Mouse (Mus musculus) c-Kit-positive CD71-positive TER-119-positive erythroid progenitor cells, embryonic 14.5 days (primary cell): Measurements from ENCODE around the gene Spindoc.

Experiments used
- DNase-seq: peaks from one replicate; pipeline ENCODE4 v3.0.0-alpha.2; 2013; ENCODE audit warnings: low spot score

Spindoc gene

DNA sequence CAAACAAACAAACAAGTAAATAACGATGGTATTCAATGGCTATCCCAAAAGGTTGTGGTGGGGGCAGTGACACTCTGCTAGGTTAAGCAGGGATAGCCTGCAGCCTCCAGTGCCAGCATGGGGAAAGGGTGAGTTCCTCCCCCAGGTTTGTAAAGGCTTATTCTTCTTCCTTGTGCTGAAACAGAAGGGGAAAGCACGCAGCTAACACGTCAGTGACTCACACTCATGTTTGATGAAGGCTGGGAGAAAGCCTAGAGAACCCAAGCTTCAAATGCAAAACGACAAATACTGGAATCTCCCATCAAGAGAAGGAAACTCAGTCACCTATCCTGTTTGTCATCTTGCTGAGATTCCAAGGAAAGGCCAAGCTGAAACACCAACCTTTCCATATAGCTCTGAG, 47.1 kb downstream of the Spindoc start:
- DNase-seq, result no peak

GRCm38 (mm10) chr19:7334049-7334448, 48.7 kb downstream of the Spindoc start:
- no peak for DNase-seq

- DNase-seq, result no peak
These were observed 61.4 kb downstream of the Spindoc start for GRCm38 (mm10) chr19:7321391-7321790.

- no peak for DNase-seq
These were observed 62.6 kb downstream of the Spindoc start for GRCm38 (mm10) chr19:7320181-7320580.

DNA sequence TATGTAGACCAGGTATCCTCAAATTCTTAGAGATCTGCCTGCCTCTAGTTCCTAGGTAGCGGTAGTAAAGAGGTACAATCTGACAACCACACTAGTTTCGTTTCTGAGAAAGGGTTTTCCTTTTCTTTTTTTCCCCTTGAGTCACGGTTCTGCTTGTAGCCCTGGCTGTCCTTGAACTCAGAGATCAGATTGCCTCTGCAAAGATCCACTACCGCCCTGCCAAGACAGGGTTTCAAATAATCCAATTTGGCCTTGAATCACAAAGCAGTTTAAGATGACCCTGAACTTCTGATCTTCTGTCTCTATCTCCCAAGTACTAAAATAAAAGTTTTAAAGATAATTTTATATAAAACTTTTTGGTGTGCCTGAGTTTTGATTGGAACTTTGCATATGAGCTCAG, 65.1 kb downstream of the Spindoc start:
- DNase-seq, result no peak

GRCm38 (mm10) chr19:7316822-7317221, 66.0 kb downstream of the Spindoc start:
- DNase-seq, result no peak

- DNase-seq, result no peak
These were observed 67.2 kb downstream of the Spindoc start for GRCm38 (mm10) chr19:7315587-7315984.

DNA sequence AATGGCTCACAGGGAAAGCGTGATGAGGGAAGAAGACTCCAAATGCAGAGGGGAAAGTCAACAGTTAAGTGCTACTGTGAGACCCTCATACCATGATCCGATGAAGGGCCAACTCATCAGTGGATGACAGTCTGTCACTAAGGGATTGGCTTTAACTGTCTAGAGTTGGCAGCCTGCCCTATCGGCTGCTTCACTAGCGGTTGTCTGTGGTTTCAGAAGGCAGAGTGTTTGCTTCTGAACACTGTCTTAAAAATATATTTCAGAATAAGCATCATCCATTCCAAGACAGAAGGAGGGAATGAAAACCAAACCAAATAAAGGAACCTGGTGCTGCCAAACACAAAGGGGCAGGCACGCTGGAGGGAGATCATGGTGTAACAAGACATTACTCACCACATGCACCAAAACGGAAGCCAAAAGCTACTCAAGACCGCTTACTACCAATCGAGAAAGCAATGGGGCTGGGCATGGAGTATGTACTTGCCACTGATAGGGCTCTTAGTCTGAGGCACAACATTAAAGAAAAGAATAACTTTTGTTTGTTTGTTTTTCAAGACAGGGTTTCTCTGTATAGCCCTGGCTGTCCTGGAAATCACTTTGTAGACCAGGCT, 67.7 kb downstream of the Spindoc start:
- DNase-seq, result no peak

DNA sequence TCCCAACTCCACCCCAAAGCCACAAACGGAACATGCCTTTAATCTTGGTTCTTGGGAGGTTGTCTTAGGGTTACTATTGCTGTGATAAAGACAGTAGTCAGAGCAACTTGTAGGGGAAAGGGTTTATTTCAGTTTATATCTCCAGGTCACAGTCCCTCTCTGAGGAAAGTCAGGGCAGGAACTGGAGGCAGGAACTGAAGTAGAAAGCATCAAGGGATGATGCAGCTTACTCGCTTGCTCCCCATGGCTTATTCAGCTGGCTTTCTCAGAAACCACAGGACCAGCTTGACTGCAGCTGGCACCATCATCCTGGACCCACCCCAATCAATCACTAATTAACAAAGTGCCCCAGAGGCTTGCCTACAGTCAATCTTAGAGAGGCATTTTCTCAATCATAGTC, 69.1 kb downstream of the Spindoc start:
- no peak for DNase-seq

- no peak for DNase-seq
These were observed 71.5 kb downstream of the Spindoc start for GRCm38 (mm10) chr19:7311306-7311705.

- DNase-seq, result peak; percentile 63
These were observed 72.1 kb downstream of the Spindoc start for GRCm38 (mm10) chr19:7310704-7311103.

DNA sequence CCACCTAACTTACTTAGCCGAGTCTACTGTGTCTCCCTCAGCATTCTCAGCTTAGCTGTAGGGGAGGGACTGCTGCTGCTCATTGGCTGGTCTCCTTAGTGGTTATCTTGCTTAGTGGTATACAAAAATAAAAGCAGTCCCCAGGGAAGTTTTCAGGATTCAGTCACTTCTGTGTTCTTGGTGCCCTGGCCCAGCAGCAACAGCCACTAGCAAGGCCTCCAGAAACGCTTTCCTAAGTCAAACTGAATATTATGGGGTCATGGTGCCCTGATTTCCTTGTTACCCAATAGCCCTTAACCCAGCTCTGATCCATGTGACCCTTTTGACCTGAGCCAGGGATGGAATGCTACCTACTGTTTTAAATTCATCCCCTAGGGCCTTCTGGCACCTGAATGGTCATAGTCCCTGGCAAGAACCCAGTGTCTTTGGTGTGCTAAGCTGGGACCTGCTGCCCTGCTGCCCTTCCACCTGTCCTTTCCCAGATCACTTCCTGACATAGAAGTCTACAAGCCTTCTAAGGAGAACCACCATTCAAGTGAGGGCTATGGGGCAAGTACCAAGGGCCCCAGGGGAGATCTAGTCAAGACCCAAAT, 73.0 kb downstream of the Spindoc start:
- DNase-seq, result no peak

- DNase-seq, result peak; percentile 53
These were observed 74.6 kb downstream of the Spindoc start for GRCm38 (mm10) chr19:7307995-7308770.

GRCm38 (mm10) chr19:7306968-7307367, 75.8 kb downstream of the Spindoc start:
- DNase-seq, result no peak

DNA sequence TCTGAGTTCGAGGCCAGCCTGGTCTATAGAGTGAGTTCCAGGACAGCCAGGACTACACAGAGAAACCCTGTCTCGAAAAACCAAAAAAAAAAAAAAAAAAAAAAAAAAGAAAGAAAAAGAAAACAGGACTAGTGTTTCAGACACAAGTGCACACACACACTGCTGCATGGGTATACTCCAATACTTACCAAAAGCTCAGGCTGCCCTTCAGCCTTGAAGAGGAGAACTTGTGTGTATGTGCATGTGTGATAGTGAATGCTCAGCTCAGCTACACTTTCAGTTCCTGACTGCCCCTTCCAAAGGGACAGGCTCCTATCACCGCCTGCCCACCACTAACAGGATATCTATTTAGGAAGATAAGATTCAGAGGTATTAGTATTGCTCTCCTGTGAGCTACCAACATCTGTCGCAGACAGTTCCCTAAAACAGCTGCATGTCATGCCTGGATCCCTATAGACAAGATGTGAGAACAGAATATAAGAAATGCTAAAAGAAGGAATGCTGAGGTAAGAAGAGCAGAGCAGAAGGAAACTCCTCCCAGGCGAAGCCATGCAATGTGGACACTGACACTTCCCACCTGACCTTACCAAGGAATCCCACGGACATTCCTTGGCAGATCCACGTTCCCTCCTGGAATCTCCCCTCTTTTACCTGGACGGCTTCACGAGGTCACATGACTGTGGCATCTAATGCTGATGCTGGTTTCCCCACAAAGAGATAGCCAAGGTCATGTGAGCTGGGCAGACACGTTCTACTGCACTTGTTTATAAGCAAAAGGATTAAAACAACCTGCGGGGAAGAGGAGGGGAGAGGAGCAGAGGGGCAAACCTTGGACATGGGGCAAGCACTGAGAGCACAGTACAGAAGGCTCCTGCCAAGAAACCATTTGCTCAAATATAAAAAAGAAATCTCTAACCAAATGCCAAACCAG, 77.1 kb downstream of the Spindoc start:
- no peak for DNase-seq

DNA sequence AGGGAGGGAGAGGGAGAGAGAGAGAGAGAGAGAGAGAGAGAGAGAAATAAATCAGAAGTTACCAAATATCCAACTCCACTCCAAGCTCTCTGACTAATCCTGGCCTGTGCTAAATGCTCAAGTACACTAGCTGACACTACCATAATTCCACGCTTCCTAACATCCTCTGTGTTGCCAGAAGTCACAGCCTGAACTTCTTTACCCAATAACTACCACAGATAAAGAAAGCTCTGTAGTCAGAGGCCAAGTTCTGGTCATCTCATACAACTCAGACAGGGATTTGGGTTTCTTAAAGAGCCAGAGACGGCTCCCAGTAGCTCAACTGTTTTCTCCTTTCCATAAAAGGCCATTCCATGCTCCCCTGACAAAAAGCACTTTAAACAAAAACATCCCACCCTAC, 78.0 kb downstream of the Spindoc start:
- no peak for DNase-seq
